Mouse (Mus musculus) forebrain, postnatal 0 days (tissue): ENCODE measurements around the gene Rexo1. TPM values are rescaled to one million over a fixed set of nuclear protein-coding genes. Genes with fewer than 3 reads are reported as not detected.

Experiments
- ATAC-seq: fragments of 200-750 bp; cut with Nextera tagmentation; 2 replicates; pipeline ENCODE4 v1.8.0; 2017; ENCODE audit warnings: mild to moderate bottlenecking, moderate library complexity
- DNase-seq: peaks from one replicate; pipeline ENCODE4 v3.0.0-alpha.2; 2015
- H3K27ac ChIP-seq: fragments of 300-500 bp; sonication (generic); 2 replicates; pipeline ENCODE4 v1.5.1; 2014; ENCODE audit warnings: low read depth, mild to moderate bottlenecking, antibody characterized with exemption, low read length, moderate library complexity, mixed read lengths
- H3K27me3 ChIP-seq: fragments of 300-500 bp; sonication (generic); 2 replicates; pipeline ENCODE4 v1.6.1; 2014; ENCODE audit warnings: mild to moderate bottlenecking, low read length, mixed read lengths; ENCODE audit not compliant: insufficient read depth
- H3K36me3 ChIP-seq: fragments of 300-500 bp; sonication (generic); 2 replicates; pipeline ENCODE4 v1.6.1; 2014; ENCODE audit warnings: mild to moderate bottlenecking, moderate library complexity; ENCODE audit not compliant: insufficient read depth
- H3K4me1 ChIP-seq: fragments of 300-500 bp; sonication (generic); 2 replicates; pipeline ENCODE4 v1.6.1; 2014; ENCODE audit warnings: antibody characterized with exemption; ENCODE audit not compliant: insufficient read depth
- H3K4me2 ChIP-seq: fragments of 300-500 bp; sonication (generic); 2 replicates; pipeline ENCODE4 v1.6.1; 2014; ENCODE audit warnings: low read depth, mild to moderate bottlenecking, moderate library complexity
- H3K4me3 ChIP-seq: fragments of 300-500 bp; sonication (generic); 2 replicates; pipeline ENCODE4 v1.5.1; 2014; ENCODE audit warnings: low read depth, low read length, mixed read lengths
- H3K9ac ChIP-seq: fragments of 300-500 bp; sonication (generic); 2 replicates; pipeline ENCODE4 v1.6.1; 2014; ENCODE audit warnings: mild to moderate bottlenecking
- H3K9me3 ChIP-seq: fragments of 300-500 bp; sonication (generic); 2 replicates; pipeline ENCODE4 v1.6.1; 2016; ENCODE audit warnings: low read length
- CTCF ChIP-seq: sonication (generic); IDR thresholded peaks from 2 replicates; pipeline ENCODE4 v1.5.1; 2016; ENCODE audit warnings: antibody characterized with exemption, control low read depth, low read depth
- WGBS: fragments of 180-500 bp; shearing (Covaris S2); extraction: QIAGEN DNeasy Blood & Tissue Kit; methylation state at CpG from one replicate; pipeline ENCODE4 v1.1.7; 2014; 5-methylcytosine and 5-hydroxymethylcytosine counted together
- polyA plus RNA-seq: library from polyadenylated mRNA; unstranded; fragments of >200 nt; fragmentation: Nextera tagmentation; extraction: Ambion mirVana; gene quantifications from 2 replicates; pipeline ENCODE4 v1.2.1, GENCODE M21; 2015
- total RNA-seq: library from RNA; depleted of rRNA; stranded (reverse); fragments of >200 nt; gene quantifications from 2 replicates; pipeline ENCODE4 v1.2.3, GENCODE M21; 2014

Rexo1 gene
- total and polyA plus RNA-seq, 2 experiments from 2014 or later: 30.5 to 40.3 TPM

DNA sequence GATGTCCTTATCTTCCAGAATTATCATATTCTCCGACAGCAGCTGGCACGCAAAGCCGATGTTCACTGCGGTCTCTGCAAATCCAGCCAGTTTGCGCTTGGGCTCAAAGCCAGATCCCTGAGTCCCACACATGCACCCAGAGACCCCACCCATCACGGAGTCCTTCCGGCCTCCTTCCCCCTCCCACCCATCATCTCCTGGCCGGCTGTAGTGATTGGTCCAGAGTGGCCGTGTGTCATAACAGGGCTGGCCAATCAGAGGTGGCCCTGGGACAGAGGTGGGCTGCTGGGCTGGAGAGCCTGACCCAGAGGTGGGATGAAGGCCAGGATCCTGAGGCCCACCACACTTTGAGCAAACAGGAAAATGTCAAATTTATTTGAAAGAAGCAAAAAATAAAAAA, 35.2 kb downstream of the Rexo1 start:
- Histone ChIP-seq H3K9me3 (no peaks in the 10 kb centered on the region), H3K36me3 (no peaks in the 10 kb centered on the region), H3K4me1 (no peaks in the 10 kb centered on the region), H3K27ac (no peak overlapping the region), H3K9ac (no peak overlapping the region), H3K4me3 (no peak overlapping the region), H3K4me2 (no peak overlapping the region), H3K27me3 (no peaks in the 10 kb centered on the region)
- TF ChIP-seq CTCF: no peak
- DNase-seq: peak; percentile 23
- WGBS: 22% methylated on average over 9 of the region's 9 CpGs
- peak; percentile 68 for ATAC-seq

DNA sequence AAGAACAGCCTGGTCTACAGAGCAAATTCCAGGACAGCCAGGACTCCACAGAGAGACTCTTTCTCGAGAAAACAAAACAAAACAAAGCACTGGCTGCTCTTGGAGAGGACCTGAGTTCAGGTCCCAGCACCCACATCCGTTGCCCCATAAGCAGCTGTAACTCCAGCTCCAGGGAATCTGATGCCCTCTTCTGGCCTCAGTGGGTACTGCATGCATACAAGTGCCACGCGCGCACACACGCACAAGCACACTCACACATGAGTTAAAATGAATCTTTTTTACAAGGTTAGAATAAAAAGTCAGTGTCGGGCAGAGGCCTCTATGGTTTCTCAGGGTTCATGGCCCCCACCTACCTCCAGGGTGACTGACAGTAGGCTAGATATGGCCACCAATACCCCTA, 38.1 kb downstream of the Rexo1 start:
- DNase-seq (no peak), ATAC-seq (no peak)
- Histone ChIP-seq H3K27ac (no peak overlapping the region), H3K36me3 (no peaks in the 10 kb centered on the region), H3K9ac (no peak overlapping the region), H3K9me3 (no peaks in the 10 kb centered on the region), H3K4me2 (no peak overlapping the region), H3K4me1 (no peaks in the 10 kb centered on the region), H3K27me3 (no peaks in the 10 kb centered on the region), H3K4me3 (no peak overlapping the region)
- WGBS: 92% methylated on average over 7 of the region's 7 CpGs
- peak; percentile 37; the same call in 1 of the 2 replicates for TF ChIP-seq CTCF

DNA sequence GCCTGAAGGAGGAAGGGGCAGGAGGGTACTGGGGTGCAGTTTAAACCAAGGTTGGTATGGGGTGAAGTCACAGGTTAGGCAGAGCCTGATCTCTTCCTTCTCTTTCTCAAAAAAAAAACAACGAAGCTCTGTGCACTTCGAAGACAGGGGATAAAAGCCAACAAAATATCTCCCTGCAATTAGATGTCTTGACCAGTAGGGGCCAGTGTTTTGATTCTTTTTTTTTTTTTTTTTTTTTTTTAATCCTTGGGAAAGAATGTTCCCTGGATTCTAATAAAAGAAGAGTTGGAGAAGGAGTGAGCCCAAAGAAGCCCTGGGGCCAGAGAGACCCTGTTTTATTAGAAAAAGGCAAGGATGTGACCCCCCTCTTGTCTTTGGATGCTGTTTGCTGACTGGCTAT, 42.1 kb downstream of the Rexo1 start:
- peak; percentile 34; the same call in 1 of the 2 replicates for TF ChIP-seq CTCF
- peaks cover 9% of the 10 kb centered on the region; the same call in 1 of the 2 replicates for H3K27me3 ChIP-seq
- ATAC-seq: no peak
- no peak for DNase-seq
- H3K4me1 ChIP-seq: no peaks in the 10 kb centered on the region
- no peak overlapping the region for H3K27ac ChIP-seq
- no peak overlapping the region for H3K4me2 ChIP-seq
- 76% methylated on average over 2 of the region's 2 CpGs for WGBS
- H3K36me3 ChIP-seq: no peaks in the 10 kb centered on the region
- H3K4me3 ChIP-seq: no peak overlapping the region
- H3K9me3 ChIP-seq: no peaks in the 10 kb centered on the region
- no peak overlapping the region for H3K9ac ChIP-seq

DNA sequence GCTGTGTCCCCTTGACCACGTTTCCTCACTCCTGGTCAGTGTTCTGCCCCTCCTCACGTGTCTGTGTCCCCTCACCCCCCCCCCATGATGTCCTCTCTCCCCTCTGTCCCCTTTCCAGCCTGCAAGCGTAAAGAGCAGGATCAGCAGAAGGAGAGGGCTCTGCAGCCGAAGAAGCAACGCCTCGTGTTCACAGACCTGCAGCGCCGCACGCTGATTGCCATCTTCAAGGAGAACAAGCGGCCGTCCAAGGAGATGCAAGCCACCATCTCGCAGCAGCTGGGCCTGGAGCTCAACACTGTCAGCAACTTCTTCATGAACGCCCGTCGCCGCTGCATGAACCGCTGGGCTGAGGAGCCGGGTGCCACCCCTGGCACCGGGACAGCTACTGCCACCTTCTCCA, 47.6 kb downstream of the Rexo1 start:
- Histone ChIP-seq H3K9me3 (no peaks in the 10 kb centered on the region), H3K36me3 (no peaks in the 10 kb centered on the region), H3K9ac (0 out of 2 replicates have a peak overlapping the region, but pooled peaks have one; percentile 18), H3K4me2 (no peak overlapping the region), H3K27me3 (peaks cover 11% of the 10 kb centered on the region), H3K4me1 (no peaks in the 10 kb centered on the region), H3K27ac (no peak overlapping the region), H3K4me3 (no peak overlapping the region)
- TF ChIP-seq CTCF: no peak
- DNase-seq (no peak), ATAC-seq (no peak)
- WGBS: 5% methylated on average over 19 of the region's 19 CpGs

DNA sequence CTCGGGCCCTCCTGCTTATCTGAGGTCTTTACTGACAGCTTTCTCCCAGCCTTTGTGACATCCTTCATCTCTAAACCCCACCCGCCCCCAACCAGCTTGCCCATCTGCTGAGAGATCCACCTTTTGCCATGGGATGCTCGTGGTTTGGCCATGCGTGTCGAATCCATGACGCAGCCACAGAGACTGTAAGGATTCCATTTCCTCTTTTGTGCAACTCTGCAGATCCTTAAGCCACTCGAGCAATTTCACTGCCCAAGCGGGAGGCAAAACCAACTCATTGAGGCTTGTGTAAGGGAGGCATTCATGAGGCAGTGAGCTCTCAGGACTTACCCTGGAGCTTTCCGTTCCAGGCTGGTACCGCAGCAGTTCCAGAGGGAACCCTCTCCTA, 51.1 kb downstream of the Rexo1 start:
- TF ChIP-seq CTCF: no peak
- Histone ChIP-seq H3K27ac (no peak overlapping the region), H3K9ac (no peak overlapping the region), H3K4me1 (no peaks in the 10 kb centered on the region), H3K4me2 (no peak overlapping the region), H3K4me3 (no peak overlapping the region), H3K27me3 (peaks cover 20% of the 10 kb centered on the region), H3K9me3 (no peaks in the 10 kb centered on the region), H3K36me3 (no peaks in the 10 kb centered on the region)
- no peak for ATAC-seq
- 49% methylated on average over 10 of the region's 10 CpGs for WGBS
- DNase-seq: no peak

DNA sequence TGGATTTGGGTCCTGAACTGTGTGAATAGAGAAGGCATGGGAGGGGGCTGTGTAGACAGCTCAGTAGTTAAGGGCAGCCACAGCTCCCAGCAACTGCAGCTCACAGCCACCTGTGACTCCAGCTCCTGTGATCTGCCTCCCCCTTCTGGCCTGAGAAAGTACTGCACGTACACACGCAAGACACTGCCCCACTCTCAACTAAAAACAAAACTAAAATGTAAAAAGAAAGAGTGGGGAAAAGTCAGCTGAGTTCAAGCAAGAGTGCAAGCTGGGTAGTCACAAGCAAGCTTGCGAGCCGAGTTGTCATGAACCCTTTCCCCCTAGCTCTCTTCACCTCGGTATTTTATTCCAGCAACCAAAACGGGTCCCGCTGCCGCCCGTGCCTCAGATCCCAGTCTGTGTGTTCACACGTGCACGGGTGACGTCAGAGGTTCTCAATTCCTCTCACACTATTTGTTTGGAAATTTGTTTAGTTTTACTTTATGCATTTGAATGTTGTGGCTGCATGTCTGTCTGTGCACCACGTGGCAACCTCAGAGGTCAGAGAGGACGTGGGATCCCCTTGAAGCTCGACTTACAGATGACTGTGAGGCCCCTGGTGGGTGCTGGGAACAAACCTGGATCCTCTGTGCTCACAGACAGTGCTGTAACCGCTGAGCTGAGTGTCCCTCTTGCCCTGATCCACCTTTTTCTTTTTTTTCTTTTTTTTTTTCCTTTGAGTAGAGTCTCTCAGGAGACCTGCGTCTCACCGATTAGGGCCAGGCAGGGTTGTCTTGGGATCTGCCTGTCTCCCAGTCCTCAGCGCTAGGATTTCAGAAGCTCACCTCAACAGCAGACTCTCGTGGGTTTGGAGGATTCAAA, 51.7 kb downstream of the Rexo1 start:
- DNase-seq (peak; percentile 83), ATAC-seq (peak; percentile 82)
- TF ChIP-seq CTCF: peak; percentile 93
- Histone ChIP-seq H3K36me3 (no peaks in the 10 kb centered on the region), H3K9ac (no peak overlapping the region), H3K27ac (no peak overlapping the region), H3K4me2 (peak overlapping the region; percentile 42), H3K4me1 (no peaks in the 10 kb centered on the region), H3K9me3 (no peaks in the 10 kb centered on the region), H3K27me3 (peaks cover 21% of the 10 kb centered on the region), H3K4me3 (no peak overlapping the region)
- 8% methylated on average over 20 of the region's 20 CpGs for WGBS

DNA sequence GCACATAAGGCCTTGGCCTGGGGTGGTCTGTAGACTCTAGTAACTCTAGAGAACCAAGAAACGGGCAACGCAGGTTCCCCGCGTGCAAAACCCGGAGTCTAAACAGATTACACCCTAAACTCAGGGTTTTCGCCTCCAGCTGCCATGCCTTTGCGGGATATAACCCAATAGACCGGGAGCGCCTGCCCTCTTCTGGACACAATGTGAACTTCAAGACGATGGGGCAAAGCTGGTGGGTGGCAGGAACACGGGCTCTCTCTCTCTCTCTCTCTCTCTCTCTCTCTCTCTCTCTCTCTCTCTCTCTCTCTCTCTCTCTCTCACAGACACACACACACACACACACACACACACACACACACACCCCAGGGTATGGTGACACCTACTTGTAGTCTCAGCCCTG, 55.1 kb downstream of the Rexo1 start:
- Histone ChIP-seq H3K9me3 (no peaks in the 10 kb centered on the region), H3K4me2 (no peak overlapping the region), H3K9ac (no peak overlapping the region), H3K27me3 (peaks cover 44% of the 10 kb centered on the region), H3K4me1 (no peaks in the 10 kb centered on the region), H3K36me3 (no peaks in the 10 kb centered on the region), H3K4me3 (no peak overlapping the region), H3K27ac (no peak overlapping the region)
- 1% methylated on average over 11 of the region's 11 CpGs for WGBS
- peak; percentile 80 for DNase-seq
- ATAC-seq: peak; percentile 63; the same call in 1 of the 2 replicates
- peak; percentile 82 for TF ChIP-seq CTCF
